Mouse (Mus musculus) ES-Bruce4 (cell line): ENCODE measurements around the gene Cebpz.

Experiments used
- CTCF ChIP-seq: IDR thresholded peaks from one replicate; pipeline ENCODE4 v1.8.1; 2011; ENCODE audit warnings: low read depth, low read length
- EP300 ChIP-seq: IDR thresholded peaks from 2 replicates; pipeline ENCODE4 v1.6.1; 2011; ENCODE audit warnings: low read depth, low read length; ENCODE audit not compliant: insufficient read depth

GRCm38 (mm10) chr17:78951225-78951624, 14.4 kb upstream of the Cebpz start:
- TF ChIP-seq CTCF (no peak), EP300 (no peak)
